Mouse (Mus musculus): ENCODE results near the gene Pappa.

Gene Pappa

GRCm38 (mm10) chr4:65328486-65329308 lies 204.7 kb downstream of the Pappa start:
- DNase-seq (ENCODE audit: low spot score) = no peak

GRCm38 (mm10) chr4:65333718-65334117 lies 209.7 kb downstream of the Pappa start:
- DNase-seq (ENCODE audit: low spot score) = no peak

- DNase-seq (ENCODE audit: low spot score) = no peak
Measured at GRCm38 (mm10) chr4:65341766-65342165, 217.8 kb downstream of the Pappa start.

- no peak for DNase-seq (ENCODE audit: low spot score)
Measured at GRCm38 (mm10) chr4:65350521-65350920, 226.5 kb downstream of the Pappa start.

GRCm38 (mm10) chr4:65354580-65354979 lies 230.6 kb downstream of the Pappa start:
- DNase-seq (ENCODE audit: low spot score) = no peak

- DNase-seq (ENCODE audit: low spot score) = no peak
Measured at GRCm38 (mm10) chr4:65367135-65367534, 243.2 kb downstream of the Pappa start.

GRCm38 (mm10) chr4:65372731-65373130 lies 248.8 kb downstream of the Pappa start:
- DNase-seq (ENCODE audit: low spot score) = no peak

- no peak for DNase-seq (ENCODE audit: low spot score)
Measured at GRCm38 (mm10) chr4:65373841-65374240, 249.9 kb downstream of the Pappa start.

- no peak for DNase-seq (ENCODE audit: low spot score)
Measured at GRCm38 (mm10) chr4:65376571-65376970, 252.6 kb downstream of the Pappa start.

- no peak for DNase-seq (ENCODE audit: low spot score)
Measured at GRCm38 (mm10) chr4:65379461-65379860, 255.5 kb downstream of the Pappa start.

GRCm38 (mm10) chr4:65383070-65383469 lies 259.1 kb downstream of the Pappa start:
- no peak for DNase-seq (ENCODE audit: low spot score)

- no peak for DNase-seq (ENCODE audit: low spot score)
Measured at GRCm38 (mm10) chr4:65391001-65391400, 267.0 kb downstream of the Pappa start.

- DNase-seq (ENCODE audit: low spot score) = no peak
Measured at GRCm38 (mm10) chr4:65396806-65397205, 272.8 kb downstream of the Pappa start.

GRCm38 (mm10) chr4:65399457-65399856 lies 275.5 kb downstream of the Pappa start:
- DNase-seq (ENCODE audit: low spot score) = no peak

- no peak for DNase-seq (ENCODE audit: low spot score)
Measured at GRCm38 (mm10) chr4:65402286-65402685, 278.3 kb downstream of the Pappa start.

- DNase-seq (ENCODE audit: low spot score) = no peak
Measured at GRCm38 (mm10) chr4:65402836-65403634, 279.1 kb downstream of the Pappa start.
